Mouse (Mus musculus): ENCODE measurements around the gene Jhy. TPM values are rescaled to one million over a fixed set of nuclear protein-coding genes. Genes with fewer than 3 reads are reported as not detected.

Gene Jhy
- polyA plus RNA-seq, 1 experiment from 2014 or later = 0.05 TPM

- Histone ChIP-seq H3K9ac (no peak overlapping the region), H3K27ac (no peak overlapping the region), H3K9me3 (replicated peaks) (no peaks in the 10 kb centered on the region), H3K4me2 (no peak overlapping the region), H3K27me3 (replicated peaks) (peaks cover 22% of the 10 kb centered on the region), H3K4me3 (no peak overlapping the region), H3K4me1 (no peaks in the 10 kb centered on the region), H3K36me3 (no peaks in the 10 kb centered on the region)
- ATAC-seq = no peak
- 37% methylated on average over 6 of the region's 6 CpGs for WGBS (ENCODE audit: insufficient replicate concordance)
Observed at GRCm38 (mm10) chr9:40982480-40982879, 18.6 kb upstream of the Jhy start.

- no peak overlapping the region for H3K4me3 ChIP-seq
- H3K4me1 ChIP-seq = no peaks in the 10 kb centered on the region
- no peaks in the 10 kb centered on the region for H3K36me3 ChIP-seq
- no peak overlapping the region for H3K9ac ChIP-seq
- ATAC-seq = no peak
- no peaks in the 10 kb centered on the region for H3K9me3 ChIP-seq (replicated peaks)
- WGBS (ENCODE audit: insufficient replicate concordance) = 57% methylated on average over 11 of the region's 11 CpGs
- H3K27ac ChIP-seq = no peak overlapping the region
- H3K27me3 ChIP-seq (replicated peaks) = no peaks in the 10 kb centered on the region
- no peak overlapping the region for H3K4me2 ChIP-seq
Observed at GRCm38 (mm10) chr9:40974042-40974801, 10.3 kb upstream of the Jhy start.

GRCm38 (mm10) chr9:40964418-40964714 is 448 bp upstream of the Jhy start:
- H3K27me3 ChIP-seq (replicated peaks) = peaks cover 63% of the 10 kb centered on the region
- no peak for ATAC-seq
- no peaks in the 10 kb centered on the region for H3K36me3 ChIP-seq
- H3K9me3 ChIP-seq (replicated peaks) = no peaks in the 10 kb centered on the region
- no peak overlapping the region for H3K9ac ChIP-seq
- no peaks in the 10 kb centered on the region for H3K4me1 ChIP-seq
- H3K27ac ChIP-seq = no peak overlapping the region
- 26% methylated on average over 7 of the region's 7 CpGs for WGBS (ENCODE audit: insufficient replicate concordance)
- peak overlapping the region; percentile 59; the same call in 1 of the 2 replicates for H3K4me2 ChIP-seq
- H3K4me3 ChIP-seq = no peak overlapping the region

- no peaks in the 10 kb centered on the region for H3K4me1 ChIP-seq
- no peak overlapping the region for H3K27ac ChIP-seq
- no peaks in the 10 kb centered on the region for H3K36me3 ChIP-seq
- ATAC-seq = no peak
- no peaks in the 10 kb centered on the region for H3K9me3 ChIP-seq (replicated peaks)
- WGBS (ENCODE audit: insufficient replicate concordance) = 72% methylated on average over 3 of the region's 3 CpGs
- H3K4me3 ChIP-seq = no peak overlapping the region
- H3K27me3 ChIP-seq (replicated peaks) = peaks cover 59% of the 10 kb centered on the region
- no peak overlapping the region for H3K9ac ChIP-seq
- H3K4me2 ChIP-seq = no peak overlapping the region
Observed at GRCm38 (mm10) chr9:40961401-40961800, 2.5 kb downstream of the Jhy start.

GRCm38 (mm10) chr9:40949039-40949615 is 14.8 kb downstream of the Jhy start:
- H3K27me3 ChIP-seq (replicated peaks) = peaks cover 4% of the 10 kb centered on the region; the same call in 1 of the 2 replicates
- H3K9ac ChIP-seq = no peak overlapping the region
- ATAC-seq = no peak
- H3K36me3 ChIP-seq = no peaks in the 10 kb centered on the region
- H3K4me1 ChIP-seq = no peaks in the 10 kb centered on the region
- 64% methylated on average over 18 of the region's 18 CpGs for WGBS (ENCODE audit: insufficient replicate concordance)
- no peak overlapping the region for H3K4me3 ChIP-seq
- no peaks in the 10 kb centered on the region for H3K9me3 ChIP-seq (replicated peaks)
- no peak overlapping the region for H3K27ac ChIP-seq
- no peak overlapping the region for H3K4me2 ChIP-seq

- Histone ChIP-seq H3K4me2 (no peak overlapping the region), H3K4me1 (no peaks in the 10 kb centered on the region), H3K9me3 (replicated peaks) (no peaks in the 10 kb centered on the region), H3K27ac (no peak overlapping the region), H3K4me3 (no peak overlapping the region), H3K27me3 (replicated peaks) (peaks cover 4% of the 10 kb centered on the region; the same call in 1 of the 2 replicates), H3K36me3 (no peaks in the 10 kb centered on the region), H3K9ac (no peak overlapping the region)
- ATAC-seq = no peak
- 74% methylated on average over 6 of the region's 6 CpGs for WGBS (ENCODE audit: insufficient replicate concordance)
Observed at GRCm38 (mm10) chr9:40948473-40948872, 15.4 kb downstream of the Jhy start.

- ATAC-seq = no peak
- 43% methylated on average over 4 of the region's 4 CpGs for WGBS (ENCODE audit: insufficient replicate concordance)
- H3K9ac ChIP-seq = no peak overlapping the region
Observed at GRCm38 (mm10) chr9:40947131-40947530, 16.8 kb downstream of the Jhy start.

GRCm38 (mm10) chr9:40937425-40937824 is 26.5 kb downstream of the Jhy start:
- Histone ChIP-seq H3K4me3 (no peak overlapping the region), H3K4me1 (no peaks in the 10 kb centered on the region), H3K27ac (no peak overlapping the region), H3K36me3 (no peaks in the 10 kb centered on the region), H3K27me3 (replicated peaks) (no peaks in the 10 kb centered on the region), H3K9me3 (replicated peaks) (no peaks in the 10 kb centered on the region), H3K9ac (no peak overlapping the region), H3K4me2 (no peak overlapping the region)
- ATAC-seq = no peak
- 61% methylated on average over 7 of the region's 7 CpGs for WGBS (ENCODE audit: insufficient replicate concordance)

More at GRCm38 (mm10) chr9:40947131-40947530, 16.8 kb downstream of the Jhy start:
- no peaks in the 10 kb centered on the region for H3K4me1 ChIP-seq
- H3K4me2 ChIP-seq = no peak overlapping the region
- no peaks in the 10 kb centered on the region for H3K9me3 ChIP-seq (replicated peaks)
- no peaks in the 10 kb centered on the region for H3K36me3 ChIP-seq
- no peak overlapping the region for H3K27ac ChIP-seq
- no peak overlapping the region for H3K4me3 ChIP-seq
- peaks cover 4% of the 10 kb centered on the region; the same call in 1 of the 2 replicates for H3K27me3 ChIP-seq (replicated peaks)

DNA sequence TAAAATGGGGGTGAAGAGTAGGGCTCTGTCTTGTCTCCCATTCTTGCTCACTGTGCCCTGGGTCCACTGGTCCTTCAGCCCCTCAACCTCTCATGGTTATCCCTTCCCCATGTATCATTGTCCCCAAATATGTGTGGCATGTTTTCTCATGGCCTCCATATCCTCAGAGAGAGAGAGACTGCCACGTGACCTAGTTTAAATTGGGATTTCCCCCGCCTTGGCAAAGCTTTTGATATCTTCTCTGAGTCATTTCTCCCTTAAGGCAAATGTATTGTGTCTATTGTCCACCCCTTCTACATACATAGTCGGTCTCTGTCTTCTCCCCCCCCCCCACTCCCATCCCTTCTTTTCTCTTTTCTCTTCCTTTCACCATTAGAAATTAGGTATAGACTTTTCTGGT is 30.6 kb downstream of the Jhy start:
- no peaks in the 10 kb centered on the region for H3K36me3 ChIP-seq
- ATAC-seq = no peak

GRCm38 (mm10) chr9:40927351-40927980 is 36.5 kb downstream of the Jhy start:
- Histone ChIP-seq H3K27ac (no peak overlapping the region), H3K36me3 (no peaks in the 10 kb centered on the region), H3K27me3 (replicated peaks) (no peaks in the 10 kb centered on the region), H3K4me2 (no peak overlapping the region), H3K9ac (no peak overlapping the region), H3K9me3 (replicated peaks) (no peaks in the 10 kb centered on the region), H3K4me3 (no peak overlapping the region), H3K4me1 (no peaks in the 10 kb centered on the region)
- WGBS (ENCODE audit: insufficient replicate concordance) = 76% methylated on average over 17 of the region's 17 CpGs
- ATAC-seq = no peak

More for the DNA sequence above, 30.6 kb downstream of the Jhy start:
- no peak overlapping the region for H3K4me2 ChIP-seq
- WGBS (ENCODE audit: insufficient replicate concordance) = 49% methylated on average over 3 of the region's 3 CpGs
- H3K4me1 ChIP-seq = no peaks in the 10 kb centered on the region
- H3K4me3 ChIP-seq = no peak overlapping the region
- no peak overlapping the region for H3K27ac ChIP-seq
- H3K9me3 ChIP-seq (replicated peaks) = no peaks in the 10 kb centered on the region
- H3K9ac ChIP-seq = no peak overlapping the region
- H3K27me3 ChIP-seq (replicated peaks) = no peaks in the 10 kb centered on the region

DNA sequence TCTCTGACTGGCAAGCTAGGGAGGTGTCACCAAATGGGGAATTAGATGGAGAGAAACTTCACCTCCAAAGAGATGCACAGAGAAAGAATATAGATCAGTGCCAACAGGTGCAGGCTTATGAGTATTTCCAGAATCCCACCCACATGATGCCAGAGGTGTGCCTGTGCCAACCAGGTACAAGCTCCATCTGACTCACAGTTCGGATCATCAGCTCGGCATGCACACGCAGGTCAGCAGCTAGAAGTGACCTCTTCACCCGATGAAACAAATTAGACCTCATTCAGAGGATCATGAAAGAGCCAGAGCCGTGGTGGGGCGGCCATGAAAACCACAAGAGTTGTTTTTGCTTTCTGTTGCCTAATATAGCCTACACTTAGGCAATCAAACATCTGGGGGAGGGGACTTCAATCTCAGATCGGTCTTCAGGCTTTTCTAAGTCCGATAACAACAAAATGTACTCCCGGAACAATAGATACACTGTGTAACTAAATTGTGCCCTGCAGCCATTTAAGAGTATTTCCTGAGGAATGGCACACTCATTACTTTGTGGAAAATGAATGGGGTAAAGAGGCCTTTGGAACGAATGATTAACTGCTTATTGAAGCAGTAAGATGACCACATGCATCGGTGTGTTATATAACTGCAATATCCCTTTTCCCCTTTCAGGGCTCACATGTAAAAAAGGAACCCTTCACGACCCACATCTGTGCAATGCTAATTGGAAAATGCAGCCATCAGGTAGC is 45.9 kb downstream of the Jhy start:
- no peak overlapping the region for H3K4me2 ChIP-seq
- WGBS (ENCODE audit: insufficient replicate concordance) = 47% methylated on average over 12 of the region's 12 CpGs
- ATAC-seq = no peak

DNA sequence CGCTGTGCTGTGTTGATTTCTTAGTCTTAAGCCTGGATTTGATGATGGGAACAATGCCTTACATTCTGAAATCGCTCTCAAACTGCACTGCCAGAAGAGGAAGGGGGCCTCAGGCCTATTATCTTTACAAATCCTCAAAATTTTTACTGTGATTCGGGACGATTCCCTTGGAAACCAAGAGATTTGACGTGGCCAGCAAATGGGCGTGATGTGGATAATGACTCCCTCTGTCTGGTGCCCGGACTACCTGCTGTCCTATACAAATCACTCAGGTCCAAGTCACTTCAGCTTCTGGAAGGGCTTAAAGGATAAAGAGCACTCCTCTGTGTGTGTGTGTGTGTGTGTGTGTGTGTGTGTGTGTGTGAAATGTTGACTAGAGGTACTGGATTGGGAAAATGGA is 55.0 kb downstream of the Jhy start:
- Histone ChIP-seq H3K9me3 (replicated peaks) (no peaks in the 10 kb centered on the region), H3K9ac (no peak overlapping the region), H3K27me3 (replicated peaks) (0 out of 2 replicates have a peak, but pooled peaks cover 4% of the 10 kb centered on the region), H3K27ac (no peak overlapping the region), H3K36me3 (no peaks in the 10 kb centered on the region), H3K4me1 (no peaks in the 10 kb centered on the region), H3K4me2 (no peak overlapping the region), H3K4me3 (no peak overlapping the region)
- no peak for ATAC-seq
- WGBS (ENCODE audit: insufficient replicate concordance) = 58% methylated on average over 7 of the region's 7 CpGs

More for the DNA sequence above, 45.9 kb downstream of the Jhy start:
- H3K9me3 ChIP-seq (replicated peaks) = no peaks in the 10 kb centered on the region
- H3K4me3 ChIP-seq = no peak overlapping the region
- H3K27ac ChIP-seq = no peak overlapping the region
- H3K4me1 ChIP-seq = no peaks in the 10 kb centered on the region
- H3K36me3 ChIP-seq = no peaks in the 10 kb centered on the region
- H3K27me3 ChIP-seq (replicated peaks) = 0 out of 2 replicates have a peak, but pooled peaks cover 6% of the 10 kb centered on the region
- H3K9ac ChIP-seq = no peak overlapping the region
